Mouse (Mus musculus): ENCODE results near the gene Ctxn2.

- TF ChIP-seq CTCF (IDR thresholded peaks at IDR 0.05; ENCODE audit: control insufficient read depth, insufficient read depth, insufficient read length) (no peak), MYOD1 (IDR thresholded peaks at IDR 0.05; ENCODE audit: control insufficient read depth, insufficient read length, low read depth) (no peak), MAX (IDR thresholded peaks at IDR 0.05) (no peak), CEBPB (IDR thresholded peaks at IDR 0.05; ENCODE audit: low read depth) (no peak), USF1 (IDR thresholded peaks at IDR 0.05; ENCODE audit: low read depth) (no peak)
These were observed 19.0 kb downstream of the Ctxn2 start for GRCm38 (mm10) chr2:125155504-125155903.

Data from C2C12 (cell line).